Mouse (Mus musculus): ENCODE measurements around the gene Cpox. TPM values are rescaled to one million over a fixed set of nuclear protein-coding genes. Genes with fewer than 3 reads are reported as not detected.

Gene Cpox
- polyA plus RNA-seq, 1 experiment from 2014 or later: 24.4 TPM

GRCm38 (mm10) chr16:58682046-58682445, 12.0 kb downstream of the Cpox start:
- H3K9ac ChIP-seq (replicated peaks; ENCODE audit: low read depth, low read length): no peak overlapping the region
- H3K4me1 ChIP-seq (ENCODE audit: control insufficient read depth, insufficient read depth, low read length): no peaks in the 10 kb centered on the region
- no peaks in the 10 kb centered on the region for H3K27me3 ChIP-seq (ENCODE audit: control insufficient read depth, insufficient read depth, low read length)
- no peak for ATAC-seq (ENCODE audit: insufficient number of reproducible peaks, insufficient read depth, low FRiP score, low read depth)
- no peaks in the 10 kb centered on the region for H3K9me3 ChIP-seq (ENCODE audit: control insufficient read depth, low read depth, low read length)
- peaks cover 15% of the 10 kb centered on the region for H3K36me3 ChIP-seq (ENCODE audit: control insufficient read depth, insufficient read depth, low read length)
- H3K4me2 ChIP-seq (replicated peaks; ENCODE audit: low read depth, low read length): no peak overlapping the region
- WGBS: 94% methylated on average over 6 of the region's 6 CpGs
- no peak overlapping the region for H3K4me3 ChIP-seq (ENCODE audit: low read depth, low read length)
- H3K27ac ChIP-seq (ENCODE audit: low read length): no peak overlapping the region

- Histone ChIP-seq H3K4me1 (ENCODE audit: control insufficient read depth, insufficient read depth, low read length) (no peaks in the 10 kb centered on the region), H3K9ac (replicated peaks; ENCODE audit: low read depth, low read length) (no peak overlapping the region), H3K27ac (ENCODE audit: low read length) (no peak overlapping the region), H3K4me3 (ENCODE audit: low read depth, low read length) (no peak overlapping the region), H3K27me3 (ENCODE audit: control insufficient read depth, insufficient read depth, low read length) (no peaks in the 10 kb centered on the region), H3K36me3 (ENCODE audit: control insufficient read depth, insufficient read depth, low read length) (peaks cover 8% of the 10 kb centered on the region; the same call in 1 of the 2 replicates), H3K9me3 (ENCODE audit: control insufficient read depth, low read depth, low read length) (no peaks in the 10 kb centered on the region), H3K4me2 (replicated peaks; ENCODE audit: low read depth, low read length) (no peak overlapping the region)
- ATAC-seq (ENCODE audit: insufficient number of reproducible peaks, insufficient read depth, low FRiP score, low read depth): no peak
- WGBS: 78% methylated on average over 7 of the region's 7 CpGs
These were observed 12.8 kb downstream of the Cpox start for GRCm38 (mm10) chr16:58682870-58683269.

GRCm38 (mm10) chr16:58683911-58684310, 13.8 kb downstream of the Cpox start:
- Histone ChIP-seq H3K9ac (replicated peaks; ENCODE audit: low read depth, low read length) (no peak overlapping the region), H3K27ac (ENCODE audit: low read length) (no peak overlapping the region), H3K4me2 (replicated peaks; ENCODE audit: low read depth, low read length) (no peak overlapping the region), H3K36me3 (ENCODE audit: control insufficient read depth, insufficient read depth, low read length) (peaks cover under 1% of the 10 kb centered on the region; the same call in 1 of the 2 replicates), H3K27me3 (ENCODE audit: control insufficient read depth, insufficient read depth, low read length) (no peaks in the 10 kb centered on the region), H3K4me3 (ENCODE audit: low read depth, low read length) (no peak overlapping the region), H3K4me1 (ENCODE audit: control insufficient read depth, insufficient read depth, low read length) (no peaks in the 10 kb centered on the region), H3K9me3 (ENCODE audit: control insufficient read depth, low read depth, low read length) (no peaks in the 10 kb centered on the region)
- WGBS: 86% methylated on average over 4 of the region's 4 CpGs
- ATAC-seq (ENCODE audit: insufficient number of reproducible peaks, insufficient read depth, low FRiP score, low read depth): no peak

GRCm38 (mm10) chr16:58684537-58684936, 14.4 kb downstream of the Cpox start:
- H3K4me3 ChIP-seq (ENCODE audit: low read depth, low read length): no peak overlapping the region
- H3K4me1 ChIP-seq (ENCODE audit: control insufficient read depth, insufficient read depth, low read length): no peaks in the 10 kb centered on the region
- no peaks in the 10 kb centered on the region for H3K27me3 ChIP-seq (ENCODE audit: control insufficient read depth, insufficient read depth, low read length)
- no peak for ATAC-seq (ENCODE audit: insufficient number of reproducible peaks, insufficient read depth, low FRiP score, low read depth)
- H3K4me2 ChIP-seq (replicated peaks; ENCODE audit: low read depth, low read length): no peak overlapping the region
- H3K36me3 ChIP-seq (ENCODE audit: control insufficient read depth, insufficient read depth, low read length): no peaks in the 10 kb centered on the region
- H3K9ac ChIP-seq (replicated peaks; ENCODE audit: low read depth, low read length): no peak overlapping the region
- no peaks in the 10 kb centered on the region for H3K9me3 ChIP-seq (ENCODE audit: control insufficient read depth, low read depth, low read length)
- H3K27ac ChIP-seq (ENCODE audit: low read length): no peak overlapping the region

GRCm38 (mm10) chr16:58685548-58686537, 15.8 kb downstream of the Cpox start:
- no peaks in the 10 kb centered on the region for H3K27me3 ChIP-seq (ENCODE audit: control insufficient read depth, insufficient read depth, low read length)
- no peak overlapping the region for H3K9ac ChIP-seq (replicated peaks; ENCODE audit: low read depth, low read length)
- 73% methylated on average over 20 of the region's 20 CpGs for WGBS
- H3K9me3 ChIP-seq (ENCODE audit: control insufficient read depth, low read depth, low read length): no peaks in the 10 kb centered on the region
- no peak overlapping the region for H3K4me3 ChIP-seq (ENCODE audit: low read depth, low read length)
- no peak overlapping the region for H3K4me2 ChIP-seq (replicated peaks; ENCODE audit: low read depth, low read length)
- H3K4me1 ChIP-seq (ENCODE audit: control insufficient read depth, insufficient read depth, low read length): no peaks in the 10 kb centered on the region
- no peak for ATAC-seq (ENCODE audit: insufficient number of reproducible peaks, insufficient read depth, low FRiP score, low read depth)
- H3K36me3 ChIP-seq (ENCODE audit: control insufficient read depth, insufficient read depth, low read length): no peaks in the 10 kb centered on the region
- H3K27ac ChIP-seq (ENCODE audit: low read length): no peak overlapping the region

GRCm38 (mm10) chr16:58688534-58688933, 18.4 kb downstream of the Cpox start:
- Histone ChIP-seq H3K27me3 (ENCODE audit: control insufficient read depth, insufficient read depth, low read length) (no peaks in the 10 kb centered on the region), H3K4me2 (replicated peaks; ENCODE audit: low read depth, low read length) (no peak overlapping the region), H3K27ac (ENCODE audit: low read length) (no peak overlapping the region), H3K4me1 (ENCODE audit: control insufficient read depth, insufficient read depth, low read length) (no peaks in the 10 kb centered on the region), H3K9me3 (ENCODE audit: control insufficient read depth, low read depth, low read length) (no peaks in the 10 kb centered on the region), H3K36me3 (ENCODE audit: control insufficient read depth, insufficient read depth, low read length) (no peaks in the 10 kb centered on the region), H3K9ac (replicated peaks; ENCODE audit: low read depth, low read length) (no peak overlapping the region), H3K4me3 (ENCODE audit: low read depth, low read length) (no peak overlapping the region)
- WGBS: 90% methylated on average over 1 of the region's 1 CpGs
- ATAC-seq (ENCODE audit: insufficient number of reproducible peaks, insufficient read depth, low FRiP score, low read depth): no peak

GRCm38 (mm10) chr16:58689555-58690169, 19.6 kb downstream of the Cpox start:
- no peak overlapping the region for H3K4me2 ChIP-seq (replicated peaks; ENCODE audit: low read depth, low read length)
- H3K4me1 ChIP-seq (ENCODE audit: control insufficient read depth, insufficient read depth, low read length): no peaks in the 10 kb centered on the region
- H3K9ac ChIP-seq (replicated peaks; ENCODE audit: low read depth, low read length): no peak overlapping the region
- WGBS: 83% methylated on average over 5 of the region's 5 CpGs
- H3K27ac ChIP-seq (ENCODE audit: low read length): no peak overlapping the region
- H3K36me3 ChIP-seq (ENCODE audit: control insufficient read depth, insufficient read depth, low read length): no peaks in the 10 kb centered on the region
- H3K9me3 ChIP-seq (ENCODE audit: control insufficient read depth, low read depth, low read length): no peaks in the 10 kb centered on the region
- H3K4me3 ChIP-seq (ENCODE audit: low read depth, low read length): no peak overlapping the region
- H3K27me3 ChIP-seq (ENCODE audit: control insufficient read depth, insufficient read depth, low read length): no peaks in the 10 kb centered on the region
- no peak for ATAC-seq (ENCODE audit: insufficient number of reproducible peaks, insufficient read depth, low FRiP score, low read depth)

GRCm38 (mm10) chr16:58690322-58690732, 20.2 kb downstream of the Cpox start:
- Histone ChIP-seq H3K4me1 (ENCODE audit: control insufficient read depth, insufficient read depth, low read length) (no peaks in the 10 kb centered on the region), H3K4me3 (ENCODE audit: low read depth, low read length) (no peak overlapping the region), H3K36me3 (ENCODE audit: control insufficient read depth, insufficient read depth, low read length) (no peaks in the 10 kb centered on the region), H3K9ac (replicated peaks; ENCODE audit: low read depth, low read length) (no peak overlapping the region), H3K9me3 (ENCODE audit: control insufficient read depth, low read depth, low read length) (no peaks in the 10 kb centered on the region), H3K27me3 (ENCODE audit: control insufficient read depth, insufficient read depth, low read length) (no peaks in the 10 kb centered on the region), H3K4me2 (replicated peaks; ENCODE audit: low read depth, low read length) (no peak overlapping the region), H3K27ac (ENCODE audit: low read length) (no peak overlapping the region)
- WGBS: 96% methylated on average over 5 of the region's 5 CpGs
- ATAC-seq (ENCODE audit: insufficient number of reproducible peaks, insufficient read depth, low FRiP score, low read depth): no peak

All from stomach, embryonic 14.5 days (tissue).